19 mouse cellular contexts compared by ENCODE assay signal in genomic region chr1:71974715-71975114, GRCm38 (mm10).
DNase-seq lines count a peak whose midpoint lies in the region; ATAC-seq and TF ChIP-seq lines count a peak whose summit lies in the region.
"Had no signal": no experiment of that assay in that cellular context is flagged by ENCODE, and none has a peak within 500 bp of the region (broad histone marks: within the 10 kb centered on the region; RNA-seq: fewer than 3 reads in every experiment).

No protein-coding gene starts in this region.

- no peaks in the 10 kb centered on the region for H3K4me1 ChIP-seq in liver, adult 2 months (ENCODE audit: control insufficient read depth, insufficient read depth, low read length)
- no peaks in the 10 kb centered on the region for H3K4me1 ChIP-seq in liver, embryonic 11.5 days (replicated peaks; ENCODE audit: control insufficient read depth, insufficient read depth, low read length)
- no peaks in the 10 kb centered on the region for H3K4me1 ChIP-seq in kidney, embryonic 15.5 days
- H3K4me1 ChIP-seq: forebrain, embryonic 13.5 days; midbrain, embryonic 12.5 days had no signal

- no peaks in the 10 kb centered on the region for H3K79me2 ChIP-seq in liver, adult 2 months (ENCODE audit: control insufficient read depth, insufficient read depth, low read length)

- DNase-seq in liver, adult 2 months (ENCODE audit: extremely low read depth, low read depth, low spot score), result peak; percentile 7
- DNase-seq in liver, embryonic 11.5 days (ENCODE audit: low spot score), result no peak
- DNase-seq in lung, postnatal 4 days, result peak; percentile 29 to 39
- peak; percentile 33 for DNase-seq in skeletal muscle tissue, adult 2 months (ENCODE audit: low read depth, low spot score)
- no peak for DNase-seq in layer of hippocampus, adult 11-12 months (ENCODE audit: low spot score)
- DNase-seq: B cell, adult 2 months; cerebellum, adult 8-10 months; gastrocnemius, postnatal 10 days; kidney, adult 11 months; lung, embryonic 14.5 days; right cerebral cortex, postnatal 25 days had no signal

- ATAC-seq in liver, embryonic 11.5 days (replicated peaks; ENCODE audit: low FRiP score), result no peak
- ATAC-seq in granulocyte monocyte progenitor cell, adult 5-6 weeks (replicated peaks; ENCODE audit: poor library complexity, severe bottlenecking), result peak; percentile 100
- no peak for ATAC-seq in kidney, embryonic 15.5 days (replicated peaks; ENCODE audit: low FRiP score)
- ATAC-seq: forebrain, embryonic 13.5 days; hindbrain, postnatal 0 days had no signal

- H3K9ac ChIP-seq in liver, adult 2 months (ENCODE audit: low read depth, low read length), result no peak overlapping the region
- no peak overlapping the region for H3K9ac ChIP-seq in liver, embryonic 11.5 days (ENCODE audit: low read depth, low read length)
- no peak overlapping the region for H3K9ac ChIP-seq in kidney, embryonic 15.5 days
- H3K9ac ChIP-seq: forebrain, embryonic 13.5 days; lung, embryonic 14.5 days; midbrain, embryonic 12.5 days had no signal

- 75% methylated on average over 4 of the region's 4 CpGs for WGBS in liver, adult 2 months
- WGBS in liver, embryonic 11.5 days, result 41% methylated on average over 4 of the region's 4 CpGs
- WGBS in kidney, embryonic 15.5 days, result 58% methylated on average over 4 of the region's 4 CpGs

- no peak for TF ChIP-seq POLR2A in liver, adult 2 months (IDR thresholded peaks at IDR 0.05; ENCODE audit: extremely low read depth, insufficient read depth, low read length)

- no peaks in the 10 kb centered on the region for H3K36me3 ChIP-seq in liver, adult 2 months (ENCODE audit: control insufficient read depth, insufficient read depth, low read length)
- H3K36me3 ChIP-seq in liver, embryonic 11.5 days (ENCODE audit: control insufficient read depth, insufficient read depth, low read length), result no peaks in the 10 kb centered on the region
- no peaks in the 10 kb centered on the region for H3K36me3 ChIP-seq in kidney, embryonic 15.5 days
- H3K36me3 ChIP-seq: hindbrain, embryonic 10.5 days; midbrain, embryonic 12.5 days had no signal

- TF ChIP-seq CTCF in liver, adult 2 months (IDR thresholded peaks at IDR 0.05; ENCODE audit: low read depth, low read length), result no peak

- no peak overlapping the region for H3K4me3 ChIP-seq in liver, adult 2 months (ENCODE audit: insufficient read depth, low read depth, low read length)
- H3K4me3 ChIP-seq in liver, embryonic 11.5 days (ENCODE audit: low read depth, low read length), result no peak overlapping the region
- no peak overlapping the region for H3K4me3 ChIP-seq in kidney, embryonic 15.5 days (replicated peaks)
- H3K4me3 ChIP-seq: forebrain, embryonic 13.5 days; hindbrain, embryonic 10.5 days; left cerebral cortex, adult 2 months; midbrain, embryonic 12.5 days had no signal

- H3K4me2 ChIP-seq in liver, embryonic 11.5 days, result no peak overlapping the region
- no peak overlapping the region for H3K4me2 ChIP-seq in kidney, embryonic 15.5 days
- H3K4me2 ChIP-seq: forebrain, embryonic 13.5 days; lung, embryonic 14.5 days; midbrain, embryonic 12.5 days had no signal

- no peaks in the 10 kb centered on the region for H3K27me3 ChIP-seq in liver, adult 2 months (ENCODE audit: control insufficient read depth, insufficient read depth, low read length)
- no peaks in the 10 kb centered on the region for H3K27me3 ChIP-seq in liver, embryonic 11.5 days (replicated peaks; ENCODE audit: control insufficient read depth, insufficient read depth, low read length)
- H3K27me3 ChIP-seq in kidney, embryonic 15.5 days, result no peaks in the 10 kb centered on the region
- H3K27me3 ChIP-seq: forebrain, embryonic 13.5 days; midbrain, embryonic 12.5 days had no signal

- H3K9me3 ChIP-seq in liver, embryonic 11.5 days (ENCODE audit: control insufficient read depth, low read length), result no peaks in the 10 kb centered on the region
- H3K9me3 ChIP-seq in kidney, embryonic 15.5 days (replicated peaks), result no peaks in the 10 kb centered on the region
- H3K9me3 ChIP-seq: forebrain, embryonic 13.5 days; hindbrain, embryonic 10.5 days; midbrain, embryonic 12.5 days had no signal

- no peak overlapping the region for H3K27ac ChIP-seq in liver, adult 2 months (replicated peaks; ENCODE audit: insufficient read depth, low read depth, low read length)
- H3K27ac ChIP-seq in liver, embryonic 11.5 days (ENCODE audit: low read depth, low read length), result no peak overlapping the region
- H3K27ac ChIP-seq in kidney, embryonic 15.5 days, result no peak overlapping the region
- H3K27ac ChIP-seq: forebrain, embryonic 13.5 days; hindbrain, embryonic 10.5 days; hindbrain, postnatal 0 days; kidney, postnatal 0 days; left cerebral cortex, adult 2 months; midbrain, embryonic 12.5 days had no signal

Comparison
In these comparisons a context has a peak if more than half of its experiments do, and no peak if none do; other contexts are left out.
1. DNase-seq: peak in liver, adult 2 months (single experiment), lung, postnatal 4 days (2 of 2) and skeletal muscle tissue, adult 2 months (single experiment); none in liver, embryonic 11.5 days (single experiment) and layer of hippocampus, adult 11-12 months (single experiment).